Mouse (Mus musculus): Measurements from ENCODE around the gene Sf1. TPM values are rescaled to one million over a fixed set of nuclear protein-coding genes. Genes with fewer than 3 reads are reported as not detected.

Gene Sf1
- polyA plus RNA-seq, 1 experiment from 2014 or later, result 115 TPM

DNA sequence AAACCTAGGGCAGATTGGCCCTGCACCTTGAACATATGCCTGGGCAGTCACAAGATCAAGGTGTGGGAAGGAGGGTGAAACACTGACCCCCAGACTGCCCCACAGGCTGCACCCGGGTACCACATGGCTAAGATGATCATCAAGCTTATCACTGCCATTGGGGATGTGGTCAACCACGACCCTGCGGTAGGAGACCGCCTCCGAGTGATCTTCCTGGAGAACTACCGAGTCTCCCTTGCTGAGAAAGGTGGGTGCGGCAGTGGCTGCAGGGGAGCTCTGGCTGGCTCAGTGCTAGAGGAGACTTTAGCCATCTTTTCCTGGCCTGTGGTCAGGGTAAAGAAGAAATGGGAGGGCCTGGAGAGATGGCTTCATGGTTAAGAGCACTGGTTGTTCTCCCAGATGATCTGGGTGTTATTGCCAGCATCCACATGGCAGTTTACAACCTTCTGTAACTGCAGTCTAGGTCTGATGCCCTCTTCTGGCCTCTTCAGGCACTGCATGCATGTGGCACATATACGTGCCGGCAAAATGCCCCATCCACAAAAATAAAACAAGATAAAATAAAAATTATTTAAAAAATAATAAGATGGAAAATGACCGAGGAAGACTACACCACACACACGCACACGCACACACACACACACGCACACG is 29.4 kb downstream of the Sf1 start:
- no peaks in the 10 kb centered on the region for H3K9me3 ChIP-seq
- no peak overlapping the region for H3K4me3 ChIP-seq
- no peaks in the 10 kb centered on the region for H3K27me3 ChIP-seq
- no peaks in the 10 kb centered on the region for H3K36me3 ChIP-seq
- H3K9ac ChIP-seq, result no peak overlapping the region
- peaks cover 11% of the 10 kb centered on the region for H3K4me1 ChIP-seq
- ATAC-seq (ENCODE audit: insufficient number of reproducible peaks, low FRiP score, low TSS enrichment, low read depth), result no peak
- no peak overlapping the region for H3K27ac ChIP-seq
- no peak overlapping the region for H3K4me2 ChIP-seq
- 94% methylated on average over 14 of the region's 14 CpGs for WGBS

DNA sequence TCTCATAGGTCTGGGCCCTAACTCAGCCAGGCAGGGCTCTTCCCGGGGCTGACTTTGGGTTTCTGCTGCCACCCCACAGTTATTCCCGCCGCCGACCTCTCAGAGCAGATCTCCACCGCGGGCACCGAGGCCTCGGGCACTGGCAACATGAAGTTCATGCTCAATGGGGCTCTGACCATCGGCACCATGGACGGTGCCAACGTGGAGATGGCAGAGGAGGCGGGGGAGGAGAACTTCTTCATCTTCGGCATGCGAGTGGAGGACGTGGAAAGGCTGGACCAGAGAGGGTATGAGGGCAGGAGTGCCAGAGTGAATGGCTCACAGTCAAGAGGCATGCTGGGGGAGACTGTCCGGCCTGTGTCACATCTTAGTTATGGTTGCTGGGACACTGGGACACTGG is 30.1 kb downstream of the Sf1 start:
- WGBS, result 87% methylated on average over 16 of the region's 16 CpGs
- no peak for ATAC-seq (ENCODE audit: insufficient number of reproducible peaks, low FRiP score, low TSS enrichment, low read depth)

DNA sequence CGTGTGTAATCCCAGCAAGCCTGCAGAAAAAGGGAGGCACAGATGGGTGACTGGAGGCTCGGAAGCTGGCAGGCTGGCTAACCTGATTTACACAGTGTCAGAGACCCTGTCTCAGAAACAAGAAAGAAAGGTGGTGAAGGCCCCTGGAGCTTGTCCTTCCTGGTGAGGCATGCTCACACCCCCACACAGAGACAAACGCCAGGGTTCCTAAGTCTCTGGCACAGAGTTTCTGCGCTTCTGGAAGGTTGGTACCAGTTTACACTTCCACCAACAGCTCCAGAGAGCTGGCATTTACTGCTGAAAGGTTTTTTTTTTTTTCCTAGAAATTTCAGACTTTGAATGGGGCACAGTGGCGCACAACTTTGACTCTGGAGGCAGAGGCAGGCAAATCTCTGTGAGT is 32.7 kb downstream of the Sf1 start:
- Histone ChIP-seq H3K27ac (no peak overlapping the region), H3K9ac (no peak overlapping the region), H3K9me3 (no peaks in the 10 kb centered on the region), H3K4me1 (peaks cover 30% of the 10 kb centered on the region), H3K4me2 (no peak overlapping the region), H3K36me3 (no peaks in the 10 kb centered on the region), H3K27me3 (peaks cover 30% of the 10 kb centered on the region), H3K4me3 (no peak overlapping the region)
- 86% methylated on average over 5 of the region's 5 CpGs for WGBS
- no peak for ATAC-seq (ENCODE audit: insufficient number of reproducible peaks, low FRiP score, low TSS enrichment, low read depth)

More for the DNA sequence above, 30.1 kb downstream of the Sf1 start:
- Histone ChIP-seq H3K27me3 (peaks cover 4% of the 10 kb centered on the region), H3K27ac (no peak overlapping the region), H3K4me1 (peaks cover 16% of the 10 kb centered on the region), H3K4me3 (no peak overlapping the region), H3K4me2 (no peak overlapping the region), H3K9me3 (no peaks in the 10 kb centered on the region), H3K9ac (no peak overlapping the region), H3K36me3 (no peaks in the 10 kb centered on the region)

DNA sequence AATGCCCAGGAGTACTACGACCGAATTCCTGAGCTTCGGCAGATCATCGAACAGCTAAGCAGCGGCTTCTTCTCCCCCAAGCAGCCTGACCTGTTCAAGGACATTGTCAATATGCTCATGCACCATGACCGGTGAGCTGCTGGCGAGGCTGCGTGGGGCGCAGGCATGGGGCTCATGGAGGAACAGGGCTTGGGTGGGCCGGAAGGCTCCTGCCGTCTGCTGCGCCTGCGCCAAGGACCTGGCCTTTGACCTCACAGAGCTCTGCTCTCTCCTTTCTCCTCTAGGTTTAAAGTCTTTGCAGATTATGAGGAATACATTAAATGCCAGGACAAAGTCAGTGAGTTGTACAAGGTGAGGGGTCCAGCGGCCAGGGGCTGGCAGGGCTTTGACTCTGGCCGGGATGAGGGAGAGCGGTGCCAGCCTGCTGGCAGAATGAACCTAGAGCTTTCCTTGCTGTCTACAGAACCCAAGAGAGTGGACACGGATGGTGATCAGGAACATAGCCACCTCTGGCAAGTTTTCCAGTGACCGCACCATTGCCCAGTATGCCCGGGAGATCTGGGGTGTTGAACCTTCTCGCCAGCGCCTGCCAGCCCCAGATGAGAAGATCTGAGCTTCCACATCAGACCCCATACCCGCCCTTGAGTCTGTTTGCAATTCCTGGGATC is 34.2 kb downstream of the Sf1 start:
- no peak overlapping the region for H3K27ac ChIP-seq
- H3K4me1 ChIP-seq, result peaks cover 40% of the 10 kb centered on the region
- H3K4me3 ChIP-seq, result no peak overlapping the region
- H3K4me2 ChIP-seq, result no peak overlapping the region
- H3K9ac ChIP-seq, result no peak overlapping the region
- H3K36me3 ChIP-seq, result no peaks in the 10 kb centered on the region
- H3K27me3 ChIP-seq, result peaks cover 45% of the 10 kb centered on the region
- 83% methylated on average over 22 of the region's 22 CpGs for WGBS
- no peak for ATAC-seq (ENCODE audit: insufficient number of reproducible peaks, low FRiP score, low TSS enrichment, low read depth)
- H3K9me3 ChIP-seq, result no peaks in the 10 kb centered on the region

DNA sequence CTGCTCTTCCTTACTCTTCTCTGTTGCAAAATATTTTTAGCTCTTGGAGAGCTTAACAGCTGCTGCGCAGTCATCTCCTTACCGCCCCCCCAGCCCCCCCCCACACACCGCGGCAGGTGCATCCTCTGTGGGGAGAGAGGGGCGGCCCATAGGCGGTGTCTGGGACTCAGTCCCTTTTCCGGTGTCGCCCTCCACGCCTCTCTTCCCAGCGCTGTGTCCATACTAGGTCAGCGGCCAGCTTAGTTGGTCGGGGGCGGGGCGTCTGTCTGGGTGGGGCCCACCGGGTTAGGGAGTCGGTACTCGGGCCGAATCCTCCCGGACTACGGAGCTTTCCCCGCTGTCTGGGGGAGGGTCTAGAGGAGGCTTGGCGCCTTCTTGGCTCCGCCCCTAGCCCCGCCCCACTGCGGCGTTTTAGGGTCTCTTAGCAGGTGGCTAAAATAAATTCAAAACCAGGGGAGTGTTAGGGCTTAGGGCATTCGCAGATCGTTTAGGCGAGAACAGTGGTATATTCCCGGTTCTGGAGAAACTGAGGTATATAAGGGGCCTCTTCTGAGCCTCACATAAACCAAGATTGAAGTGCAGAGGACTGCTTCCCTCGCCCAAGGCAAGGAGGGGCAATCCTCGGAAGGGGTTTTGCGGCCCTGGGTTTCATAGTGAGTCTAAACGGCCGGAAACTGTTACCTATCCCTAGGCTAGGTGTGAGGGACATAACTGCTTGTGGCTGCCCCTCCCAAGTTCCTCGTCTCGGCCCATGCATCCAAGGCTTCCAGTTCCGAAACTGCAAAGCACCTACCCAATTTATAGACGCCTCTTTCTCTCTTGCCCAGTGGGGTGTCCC is 35.2 kb downstream of the Sf1 start:
- H3K36me3 ChIP-seq, result no peaks in the 10 kb centered on the region
- H3K4me1 ChIP-seq, result peaks cover 43% of the 10 kb centered on the region
- peak; percentile 27; the same call in 1 of the 2 replicates for ATAC-seq (ENCODE audit: insufficient number of reproducible peaks, low FRiP score, low TSS enrichment, low read depth)
- H3K27me3 ChIP-seq, result peaks cover 54% of the 10 kb centered on the region
- 0% methylated on average over 39 of the region's 39 CpGs for WGBS
- peak overlapping the region; percentile 100 for H3K4me2 ChIP-seq
- H3K27ac ChIP-seq, result 0 out of 2 replicates have a peak overlapping the region, but pooled peaks have one; percentile 22
- no peaks in the 10 kb centered on the region for H3K9me3 ChIP-seq
- H3K9ac ChIP-seq, result peak overlapping the region; percentile 42; the same call in 1 of the 2 replicates
- H3K4me3 ChIP-seq, result peak overlapping the region; percentile 60

DNA sequence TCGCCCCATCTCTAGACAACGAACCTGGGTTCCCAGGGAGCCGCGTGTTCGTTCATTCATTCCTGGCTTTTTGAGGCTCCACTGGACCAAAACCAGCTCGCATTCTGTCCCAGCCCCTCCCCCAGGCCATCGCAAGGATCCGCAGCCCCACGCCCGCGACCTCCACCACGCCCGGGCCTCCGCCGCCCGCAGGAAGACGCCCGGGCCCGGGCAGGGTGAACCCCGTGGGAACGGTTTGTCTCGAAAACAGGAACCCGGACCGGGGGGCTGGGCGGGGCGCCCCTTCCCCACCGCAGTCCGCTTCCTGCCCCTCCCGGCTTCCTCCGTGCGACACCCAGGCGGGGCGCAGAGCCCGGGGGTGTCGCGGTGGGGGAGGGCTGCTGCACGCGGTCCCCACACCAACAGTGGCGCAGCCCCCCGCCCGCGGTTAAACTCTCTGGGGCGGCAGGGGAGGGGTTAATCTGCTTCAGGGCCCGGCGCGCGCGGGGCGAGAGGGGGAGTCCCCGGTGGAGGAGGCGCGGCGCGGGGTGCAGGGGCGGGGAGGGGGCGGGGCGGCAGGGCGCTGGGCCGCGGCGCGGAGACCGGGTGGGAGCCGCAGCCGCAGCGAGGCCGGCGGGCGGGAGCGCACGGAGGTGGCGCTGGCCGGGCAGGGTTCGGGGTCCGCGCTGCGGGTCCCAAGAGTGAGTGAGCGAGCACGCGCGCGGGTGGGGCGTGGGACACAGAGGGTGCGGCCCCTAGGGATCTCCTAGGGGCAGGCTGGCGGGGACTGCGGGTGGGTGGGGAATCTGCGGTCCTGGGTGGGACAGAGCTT is 36.0 kb downstream of the Sf1 start, which contains the start of gene Rasgrp2:
TSS of gene Rasgrp2 (plus strand) at position 56 of the 811 bp plus-strand sequence.
- Histone ChIP-seq H3K9me3 (no peaks in the 10 kb centered on the region), H3K27ac (0 out of 2 replicates have a peak within 1 kb of the TSS, but pooled peaks have one; percentile 22), H3K36me3 (no peaks in the 10 kb centered on the region), H3K4me1 (peaks cover 43% of the 10 kb centered on the region), H3K4me2 (peak within 1 kb of the TSS; percentile 100), H3K27me3 (peaks cover 62% of the 10 kb centered on the region), H3K9ac (peak within 1 kb of the TSS; percentile 42), H3K4me3 (peak within 1 kb of the TSS; percentile 60)
- no peak for ATAC-seq (ENCODE audit: insufficient number of reproducible peaks, low FRiP score, low TSS enrichment, low read depth)
- under 1% methylated on average over 64 of the region's 87 CpGs for WGBS

DNA sequence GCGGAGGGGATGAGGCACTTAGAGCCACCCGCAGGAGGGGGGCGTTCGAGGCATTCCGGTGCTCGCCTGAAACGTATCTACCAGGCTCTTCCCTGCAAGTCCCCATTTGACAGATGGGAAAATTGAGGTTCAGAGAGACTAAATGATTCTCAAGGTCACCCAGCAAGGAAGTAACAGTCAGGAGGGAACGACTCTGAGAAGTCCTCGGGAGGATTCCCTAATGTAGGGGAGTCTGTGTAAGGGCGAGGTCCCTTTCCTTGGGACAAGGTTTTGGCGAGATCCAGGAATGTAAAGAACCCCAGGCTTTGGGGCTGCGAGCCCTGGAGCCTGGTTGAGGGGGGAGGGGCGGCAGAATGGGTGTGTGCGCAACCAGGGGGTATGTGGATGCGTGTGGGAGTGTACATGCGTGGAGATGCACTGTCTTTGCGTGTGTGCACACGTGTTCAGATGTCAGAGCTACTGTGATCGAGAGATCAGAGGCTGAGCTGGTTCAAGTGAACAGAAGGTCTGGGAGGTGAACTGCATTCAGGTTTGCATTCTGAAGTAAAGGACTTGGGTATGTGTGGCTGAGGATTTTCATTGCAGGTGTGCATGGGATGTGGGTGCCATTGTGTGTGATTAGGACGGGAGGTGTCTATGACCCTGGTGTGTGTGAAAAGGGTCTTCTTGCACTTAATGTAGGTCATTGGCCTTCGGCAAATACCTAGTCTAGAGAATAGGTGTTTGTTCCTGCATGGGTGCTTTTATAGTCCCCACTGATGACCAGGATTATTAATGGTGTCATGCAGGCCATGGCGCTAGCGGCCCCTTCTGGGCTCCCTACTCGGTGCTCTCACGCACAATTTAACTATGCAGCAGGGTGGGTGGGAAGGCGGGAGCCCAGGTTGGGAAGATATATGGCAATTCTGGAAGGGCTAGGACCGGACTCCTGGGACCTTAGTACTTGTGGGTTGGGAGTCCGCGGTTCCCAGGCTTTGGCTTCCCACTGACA is 36.9 kb downstream of the Sf1 start:
- ATAC-seq (ENCODE audit: insufficient number of reproducible peaks, low FRiP score, low TSS enrichment, low read depth), result no peak
- Histone ChIP-seq H3K27me3 (peaks cover 67% of the 10 kb centered on the region), H3K27ac (no peak overlapping the region), H3K4me1 (peaks cover 43% of the 10 kb centered on the region), H3K9me3 (no peaks in the 10 kb centered on the region), H3K36me3 (no peaks in the 10 kb centered on the region), H3K4me2 (peak overlapping the region; percentile 100), H3K4me3 (peak overlapping the region; percentile 60), H3K9ac (peak overlapping the region; percentile 42; the same call in 1 of the 2 replicates)
- WGBS, result 2% methylated on average over 29 of the region's 29 CpGs

DNA sequence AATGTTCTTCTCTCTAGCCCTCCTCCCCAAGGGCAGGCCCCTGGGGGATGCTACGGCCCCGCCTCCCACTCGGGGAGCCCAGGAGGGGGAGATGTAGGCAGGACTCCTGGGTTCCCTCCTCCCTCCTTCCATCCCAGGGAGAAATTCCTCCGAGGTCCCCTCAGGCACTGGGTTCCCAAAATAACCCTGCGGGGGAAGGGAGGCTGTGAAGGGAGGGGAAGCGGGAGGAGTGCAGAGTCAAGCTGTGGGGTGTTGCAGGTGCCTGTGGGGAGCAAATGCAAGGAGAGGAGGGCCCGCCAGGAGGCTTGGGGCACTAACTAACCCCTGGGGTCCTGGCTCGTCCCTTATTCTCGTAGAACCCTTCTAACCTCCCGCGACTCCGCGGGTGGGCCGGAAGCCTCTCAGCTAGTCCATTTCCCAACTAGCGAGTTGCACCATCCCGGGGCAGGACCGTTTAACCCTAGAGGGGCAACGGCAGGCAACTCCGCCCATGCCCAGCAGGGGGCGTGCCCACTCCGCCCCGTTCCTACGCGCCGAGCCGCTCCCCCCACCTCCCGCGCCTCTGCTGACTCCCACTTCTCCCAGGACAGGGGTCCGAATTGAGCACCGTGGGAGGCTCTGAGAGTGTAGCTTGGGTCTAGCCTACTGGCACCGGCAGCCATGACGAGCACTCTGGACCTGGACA is 37.8 kb downstream of the Sf1 start:
- ATAC-seq (ENCODE audit: insufficient number of reproducible peaks, low FRiP score, low TSS enrichment, low read depth), result no peak
- peak overlapping the region; percentile 100 for H3K4me2 ChIP-seq
- H3K9me3 ChIP-seq, result no peaks in the 10 kb centered on the region
- no peaks in the 10 kb centered on the region for H3K36me3 ChIP-seq
- 0% methylated on average over 31 of the region's 32 CpGs for WGBS
- H3K9ac ChIP-seq, result peak overlapping the region; percentile 17; the same call in 1 of the 2 replicates
- peaks cover 43% of the 10 kb centered on the region for H3K4me1 ChIP-seq
- H3K27ac ChIP-seq, result no peak overlapping the region
- H3K4me3 ChIP-seq, result peak overlapping the region; percentile 60
- H3K27me3 ChIP-seq, result peaks cover 67% of the 10 kb centered on the region

DNA sequence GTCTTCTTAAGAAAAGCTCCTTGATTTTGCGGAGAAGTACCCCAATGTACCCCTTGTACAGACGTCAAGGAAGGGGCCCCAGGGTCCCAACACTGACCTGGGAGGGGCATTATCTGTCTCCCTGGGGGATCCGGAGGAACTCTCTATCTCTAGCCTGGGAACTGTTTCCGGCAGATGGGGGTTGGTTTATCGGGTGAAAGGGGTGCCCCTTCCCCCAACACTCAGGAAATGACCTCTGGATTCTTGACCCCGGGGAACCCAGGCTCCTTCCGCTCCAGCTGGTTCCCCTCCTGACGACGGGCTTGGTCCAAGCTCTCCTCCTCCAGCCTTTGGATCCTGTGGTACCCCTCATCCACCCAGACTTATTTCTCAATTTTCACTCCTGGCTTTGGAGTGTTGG is 38.5 kb downstream of the Sf1 start:
- Histone ChIP-seq H3K9me3 (no peaks in the 10 kb centered on the region), H3K9ac (0 out of 2 replicates have a peak overlapping the region, but pooled peaks have one; percentile 17), H3K4me2 (peak overlapping the region; percentile 100), H3K27ac (no peak overlapping the region), H3K36me3 (no peaks in the 10 kb centered on the region), H3K4me1 (peaks cover 43% of the 10 kb centered on the region), H3K27me3 (peaks cover 71% of the 10 kb centered on the region), H3K4me3 (peak overlapping the region; percentile 60)
- ATAC-seq (ENCODE audit: insufficient number of reproducible peaks, low FRiP score, low TSS enrichment, low read depth), result no peak
- 10% methylated on average over 9 of the region's 9 CpGs for WGBS

DNA sequence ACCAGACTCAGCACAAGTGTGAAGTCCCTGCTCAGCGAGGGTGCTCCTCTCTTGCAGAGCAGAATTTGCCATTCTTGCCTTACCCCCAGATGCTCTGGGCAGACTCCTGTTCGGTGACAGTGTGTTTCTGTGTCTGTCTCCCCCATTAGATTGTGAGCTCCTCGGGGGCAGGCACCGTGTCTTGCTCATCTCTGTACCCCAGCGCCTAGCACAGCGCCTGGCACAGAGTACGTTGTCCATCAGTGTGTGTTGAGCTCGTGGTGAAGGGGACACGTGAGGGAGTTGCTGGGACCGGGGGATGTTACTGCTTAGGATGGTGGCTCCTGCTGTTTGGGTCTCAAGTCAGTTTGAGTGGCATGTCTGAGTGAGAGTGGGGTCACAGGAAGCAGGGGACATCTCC is 40.4 kb downstream of the Sf1 start:
- ATAC-seq (ENCODE audit: insufficient number of reproducible peaks, low FRiP score, low TSS enrichment, low read depth), result no peak
- Histone ChIP-seq H3K27me3 (peaks cover 67% of the 10 kb centered on the region), H3K4me1 (peaks cover 36% of the 10 kb centered on the region), H3K9me3 (no peaks in the 10 kb centered on the region), H3K9ac (no peak overlapping the region), H3K4me3 (no peak overlapping the region), H3K4me2 (no peak overlapping the region), H3K27ac (no peak overlapping the region), H3K36me3 (no peaks in the 10 kb centered on the region)
- 81% methylated on average over 10 of the region's 10 CpGs for WGBS
